Mouse (Mus musculus) forebrain, postnatal 0 days (tissue): ENCODE data around the gene Xiap. TPM values are rescaled to one million over a fixed set of nuclear protein-coding genes. Genes with fewer than 3 reads are reported as not detected.

ENCODE experiments used
- ATAC-seq: fragments of 200-750 bp; cut with Nextera tagmentation; 2 replicates; pipeline ENCODE4 v1.8.0; 2017; ENCODE audit warnings: mild to moderate bottlenecking, moderate library complexity
- DNase-seq: peaks from one replicate; pipeline ENCODE4 v3.0.0-alpha.2; 2015
- H3K27ac ChIP-seq: fragments of 300-500 bp; sonication (generic); 2 replicates; pipeline ENCODE4 v1.5.1; 2014; ENCODE audit warnings: low read depth, mild to moderate bottlenecking, antibody characterized with exemption, low read length, moderate library complexity, mixed read lengths
- H3K27me3 ChIP-seq: fragments of 300-500 bp; sonication (generic); 2 replicates; pipeline ENCODE4 v1.6.1; 2014; ENCODE audit warnings: mild to moderate bottlenecking, low read length, mixed read lengths; ENCODE audit not compliant: insufficient read depth
- H3K36me3 ChIP-seq: fragments of 300-500 bp; sonication (generic); 2 replicates; pipeline ENCODE4 v1.6.1; 2014; ENCODE audit warnings: mild to moderate bottlenecking, moderate library complexity; ENCODE audit not compliant: insufficient read depth
- H3K4me1 ChIP-seq: fragments of 300-500 bp; sonication (generic); 2 replicates; pipeline ENCODE4 v1.6.1; 2014; ENCODE audit warnings: antibody characterized with exemption; ENCODE audit not compliant: insufficient read depth
- H3K4me2 ChIP-seq: fragments of 300-500 bp; sonication (generic); 2 replicates; pipeline ENCODE4 v1.6.1; 2014; ENCODE audit warnings: low read depth, mild to moderate bottlenecking, moderate library complexity
- H3K4me3 ChIP-seq: fragments of 300-500 bp; sonication (generic); 2 replicates; pipeline ENCODE4 v1.5.1; 2014; ENCODE audit warnings: low read depth, low read length, mixed read lengths
- H3K9ac ChIP-seq: fragments of 300-500 bp; sonication (generic); 2 replicates; pipeline ENCODE4 v1.6.1; 2014; ENCODE audit warnings: mild to moderate bottlenecking
- H3K9me3 ChIP-seq: fragments of 300-500 bp; sonication (generic); 2 replicates; pipeline ENCODE4 v1.6.1; 2016; ENCODE audit warnings: low read length
- CTCF ChIP-seq: sonication (generic); IDR thresholded peaks from 2 replicates; pipeline ENCODE4 v1.5.1; 2016; ENCODE audit warnings: antibody characterized with exemption, control low read depth, low read depth
- WGBS: fragments of 180-500 bp; shearing (Covaris S2); extraction: QIAGEN DNeasy Blood & Tissue Kit; methylation state at CpG from one replicate; pipeline ENCODE4 v1.1.7; 2014; 5-methylcytosine and 5-hydroxymethylcytosine counted together
- polyA plus RNA-seq: library from polyadenylated mRNA; unstranded; fragments of >200 nt; fragmentation: Nextera tagmentation; extraction: Ambion mirVana; gene quantifications from 2 replicates; pipeline ENCODE4 v1.2.1, GENCODE M21; 2015
- total RNA-seq: library from RNA; depleted of rRNA; stranded (reverse); fragments of >200 nt; gene quantifications from 2 replicates; pipeline ENCODE4 v1.2.3, GENCODE M21; 2014

Gene Xiap
- total and polyA plus RNA-seq, 2 experiments from 2014 or later = 8.3 to 41.9 TPM

DNA sequence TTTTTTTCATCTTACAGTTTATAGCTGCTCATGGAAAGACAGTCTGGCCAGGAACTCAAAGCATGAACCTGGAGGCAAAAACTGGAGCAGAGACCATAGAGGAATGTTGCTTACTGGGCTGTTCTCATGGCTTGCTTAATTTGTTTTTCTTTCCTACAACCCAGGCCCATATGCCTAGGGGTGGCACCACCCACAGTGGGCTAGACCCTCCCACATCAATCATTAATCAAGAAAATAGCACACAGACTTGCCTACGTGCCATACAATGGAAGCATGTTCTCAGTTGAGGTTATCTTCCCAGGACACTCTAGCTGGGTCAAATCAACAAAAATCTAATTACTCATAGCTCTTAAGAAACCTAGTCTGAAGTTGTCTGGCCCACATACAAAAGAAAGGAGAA is 4.1 kb downstream of the Xiap start:
- ATAC-seq (no peak), DNase-seq (no peak)
- H3K4me3 ChIP-seq = no peak overlapping the region
- no peak overlapping the region for H3K27ac ChIP-seq
- H3K4me1 ChIP-seq = no peaks in the 10 kb centered on the region
- 86% methylated on average over 1 of the region's 1 CpGs for WGBS
- H3K9me3 ChIP-seq = no peaks in the 10 kb centered on the region
- no peaks in the 10 kb centered on the region for H3K27me3 ChIP-seq
- H3K4me2 ChIP-seq = no peak overlapping the region
- H3K9ac ChIP-seq = no peak overlapping the region
- H3K36me3 ChIP-seq = no peaks in the 10 kb centered on the region
- TF ChIP-seq CTCF = no peak

DNA sequence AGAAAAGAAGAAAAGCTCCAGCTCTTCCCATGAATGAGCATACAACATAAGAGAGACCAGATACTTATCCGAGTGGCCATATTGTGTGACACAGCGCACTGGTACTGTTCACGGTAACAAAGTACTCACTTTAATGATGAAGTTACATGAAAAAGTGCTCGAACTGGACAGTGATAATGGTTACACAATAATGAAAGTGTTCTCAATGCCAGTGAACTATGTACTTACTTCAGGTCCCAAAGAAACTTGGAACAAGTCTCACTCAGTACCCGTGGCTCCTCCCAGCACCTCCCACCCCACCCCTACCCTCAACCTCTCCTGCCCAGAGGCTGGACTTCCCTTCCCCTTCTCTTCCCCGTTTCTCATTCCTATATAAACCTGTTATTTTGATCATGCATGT is 5.6 kb downstream of the Xiap start:
- DNase-seq = no peak
- no peak for TF ChIP-seq CTCF
- Histone ChIP-seq H3K27me3 (no peaks in the 10 kb centered on the region), H3K36me3 (no peaks in the 10 kb centered on the region), H3K4me3 (no peak overlapping the region), H3K27ac (no peak overlapping the region), H3K9ac (no peak overlapping the region), H3K9me3 (no peaks in the 10 kb centered on the region), H3K4me1 (no peaks in the 10 kb centered on the region), H3K4me2 (no peak overlapping the region)
- ATAC-seq = no peak
- WGBS = 82% methylated on average over 6 of the region's 6 CpGs

DNA sequence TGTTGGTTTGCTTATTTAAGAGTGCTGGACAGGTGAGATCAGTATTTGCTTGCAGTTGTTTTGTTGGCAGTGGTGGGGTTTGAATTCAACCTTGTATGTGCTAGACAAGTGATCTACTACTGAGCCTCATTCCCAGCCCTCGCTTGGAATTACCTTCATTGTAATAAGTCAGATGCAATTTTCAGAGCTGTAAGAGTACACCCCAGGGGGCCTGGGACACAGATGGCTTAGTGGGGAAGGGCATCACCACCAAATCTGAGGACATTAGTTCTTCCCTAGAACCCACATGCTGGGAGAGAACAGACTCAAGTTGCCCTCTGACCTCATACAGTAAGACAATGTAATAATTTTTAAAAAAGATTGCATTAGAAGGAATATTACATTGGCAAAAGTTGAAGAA is 7.3 kb downstream of the Xiap start:
- peak overlapping the region; percentile 43 for H3K4me2 ChIP-seq
- no peak for ATAC-seq
- WGBS = 78% methylated on average over 1 of the region's 1 CpGs

DNA sequence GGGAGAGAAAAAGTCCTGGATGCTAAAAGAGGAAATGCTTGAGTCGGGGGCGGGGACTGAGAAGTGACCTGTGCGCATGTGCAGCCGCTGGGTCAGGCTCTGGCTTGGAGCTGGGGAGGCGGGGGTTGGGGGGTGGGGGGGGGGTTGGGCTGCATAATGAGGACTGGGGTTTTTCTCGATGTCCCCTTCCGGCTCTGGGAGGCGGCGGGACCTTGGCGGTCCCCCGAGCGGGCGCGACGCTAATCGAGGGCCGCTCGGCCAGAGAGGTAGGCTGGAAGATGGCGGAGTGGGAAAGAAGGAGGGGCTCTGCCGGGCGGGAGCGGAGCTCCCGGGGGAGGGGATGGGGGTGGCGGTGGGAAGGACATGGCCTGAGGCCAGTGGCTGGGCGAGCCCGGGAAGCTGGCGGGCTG is 8.3 kb downstream of the Xiap start:
- H3K4me2 ChIP-seq = peak overlapping the region; percentile 43
- no peaks in the 10 kb centered on the region for H3K36me3 ChIP-seq
- peak; percentile 77 for DNase-seq
- TF ChIP-seq CTCF = no peak
- no peaks in the 10 kb centered on the region for H3K9me3 ChIP-seq
- no peaks in the 10 kb centered on the region for H3K4me1 ChIP-seq
- H3K27ac ChIP-seq = peak overlapping the region; percentile 92
- peak overlapping the region; percentile 60 for H3K9ac ChIP-seq
- WGBS = 20% methylated on average over 26 of the region's 27 CpGs
- H3K27me3 ChIP-seq = no peaks in the 10 kb centered on the region
- H3K4me3 ChIP-seq = peak overlapping the region; percentile 49
- peak; percentile 82 for ATAC-seq

More for the DNA sequence above, 7.3 kb downstream of the Xiap start:
- H3K27ac ChIP-seq = 0 out of 2 replicates have a peak overlapping the region, but pooled peaks have one; percentile 92
- H3K9me3 ChIP-seq = no peaks in the 10 kb centered on the region
- H3K9ac ChIP-seq = 0 out of 2 replicates have a peak overlapping the region, but pooled peaks have one; percentile 60
- H3K36me3 ChIP-seq = no peaks in the 10 kb centered on the region
- DNase-seq = peak; percentile 3
- H3K4me1 ChIP-seq = no peaks in the 10 kb centered on the region
- H3K4me3 ChIP-seq = no peak overlapping the region
- TF ChIP-seq CTCF = no peak
- no peaks in the 10 kb centered on the region for H3K27me3 ChIP-seq

DNA sequence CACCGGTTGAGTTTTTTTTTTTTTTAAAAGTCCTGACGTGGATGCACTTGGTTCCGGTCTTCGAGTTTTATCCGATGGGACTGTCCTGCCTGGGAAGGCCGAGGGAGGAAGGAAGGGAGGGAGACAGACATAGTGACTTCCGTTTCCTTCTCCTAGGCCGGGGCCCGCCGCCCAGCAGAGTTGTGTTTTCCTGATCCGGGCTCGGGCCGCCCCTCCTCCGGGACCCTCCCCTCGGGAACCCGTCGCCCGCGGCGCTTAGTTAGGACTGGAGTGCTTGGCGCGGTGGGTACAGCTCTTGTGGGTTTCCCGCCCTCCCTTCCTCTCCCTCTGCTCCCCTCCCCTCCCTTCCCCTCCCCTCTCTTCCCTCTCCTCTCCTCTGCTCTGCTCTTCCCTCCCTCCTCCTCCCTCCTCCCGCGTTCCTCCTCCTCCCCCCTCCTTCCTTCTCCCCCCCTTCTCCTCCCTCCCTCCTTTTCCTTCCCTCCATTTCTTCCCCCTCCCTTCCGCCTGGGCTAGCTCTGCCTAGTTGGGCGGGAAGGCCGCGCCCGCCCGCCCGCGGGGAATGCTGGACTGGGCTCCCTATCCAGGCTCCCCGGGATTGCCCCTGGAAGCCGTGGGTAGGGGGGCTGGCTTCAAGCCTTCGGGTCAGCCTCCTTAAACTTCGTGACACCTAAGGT is 8.9 kb downstream of the Xiap start:
- DNase-seq = peak; percentile 85
- Histone ChIP-seq H3K4me1 (no peaks in the 10 kb centered on the region), H3K36me3 (no peaks in the 10 kb centered on the region), H3K4me2 (peak overlapping the region; percentile 45), H3K27ac (peak overlapping the region; percentile 92), H3K27me3 (no peaks in the 10 kb centered on the region), H3K9me3 (no peaks in the 10 kb centered on the region), H3K9ac (peak overlapping the region; percentile 60), H3K4me3 (peak overlapping the region; percentile 49)
- ATAC-seq = peak; percentile 93
- TF ChIP-seq CTCF = no peak
- WGBS = 35% methylated on average over 34 of the region's 37 CpGs

DNA sequence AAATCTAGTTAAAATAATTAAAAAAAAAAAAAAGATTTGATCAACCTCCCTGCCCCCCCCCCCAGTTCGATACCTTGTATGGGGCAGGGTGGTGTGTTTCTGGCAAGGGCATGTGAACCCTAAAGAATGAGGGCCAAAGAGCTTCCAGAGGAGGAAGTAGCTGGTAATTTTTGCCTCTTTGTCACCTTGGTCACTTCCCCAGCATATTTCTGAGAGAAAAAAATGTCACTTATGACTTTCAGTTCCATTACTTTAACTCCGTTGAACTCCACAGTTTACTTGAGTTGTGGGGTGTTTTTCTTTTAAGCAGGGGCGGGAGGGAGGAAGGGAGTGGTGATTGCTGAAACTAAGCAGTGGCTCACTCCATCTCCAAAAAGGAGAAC is 9.4 kb downstream of the Xiap start:
- H3K9me3 ChIP-seq = no peaks in the 10 kb centered on the region
- peak overlapping the region; percentile 44 for H3K9ac ChIP-seq
- peak overlapping the region; percentile 45 for H3K4me2 ChIP-seq
- DNase-seq = no peak
- ATAC-seq = no peak
- H3K27ac ChIP-seq = peak overlapping the region; percentile 92
- H3K36me3 ChIP-seq = no peaks in the 10 kb centered on the region
- 23% methylated on average over 3 of the region's 3 CpGs for WGBS
- no peaks in the 10 kb centered on the region for H3K27me3 ChIP-seq
- H3K4me3 ChIP-seq = peak overlapping the region; percentile 49
- no peaks in the 10 kb centered on the region for H3K4me1 ChIP-seq
- no peak for TF ChIP-seq CTCF

DNA sequence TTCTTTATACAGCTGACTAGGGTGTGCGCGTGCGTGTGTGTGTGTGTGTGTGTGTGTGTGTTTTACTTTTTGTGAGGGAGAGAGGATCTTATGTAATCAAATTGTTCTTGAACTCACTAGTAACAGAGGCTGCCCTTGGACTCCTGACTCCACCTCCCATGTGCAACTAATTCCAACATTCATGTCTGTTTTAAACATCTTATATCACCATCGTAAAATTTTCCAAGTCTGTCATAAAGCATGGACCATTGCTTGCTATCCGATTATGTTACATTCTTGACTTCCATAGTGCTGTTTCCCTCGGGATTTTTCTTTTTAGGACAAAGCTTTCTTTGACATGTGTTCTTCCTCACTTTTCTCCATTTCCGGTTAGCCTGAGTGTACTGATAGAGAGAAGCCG is 28.3 kb downstream of the Xiap start:
- H3K9me3 ChIP-seq = no peaks in the 10 kb centered on the region
- H3K4me3 ChIP-seq = no peak overlapping the region
- WGBS = 87% methylated on average over 8 of the region's 8 CpGs
- no peak overlapping the region for H3K9ac ChIP-seq
- no peak overlapping the region for H3K27ac ChIP-seq
- no peak for ATAC-seq
- H3K4me1 ChIP-seq = no peaks in the 10 kb centered on the region
- TF ChIP-seq CTCF = no peak
- no peaks in the 10 kb centered on the region for H3K27me3 ChIP-seq
- DNase-seq = no peak
- no peaks in the 10 kb centered on the region for H3K36me3 ChIP-seq
- no peak overlapping the region for H3K4me2 ChIP-seq
